Mouse (Mus musculus) CH12.LX (cell line): ENCODE data around the gene Zdhhc18.

Experiments
- CTCF ChIP-seq, 2 experiments: IDR thresholded peaks in 1 of 2; conservative IDR thresholded peaks in 1 of 2; 2 replicates each; pipeline ENCODE4 v1.5.1; 2011 to 2012; ENCODE audit warnings: low read depth in 2 of 2, low read length in 2 of 2, improper control_type of control experiment in 1 of 2, inconsistent platforms in 1 of 2, mild to moderate bottlenecking in 1 of 2, moderate library complexity in 1 of 2
- HCFC1 ChIP-seq: IDR thresholded peaks from 2 replicates; pipeline ENCODE4 v1.6.1; 2012; ENCODE audit warnings: low read depth, mild to moderate bottlenecking, inconsistent platforms, low read length, improper control_type of control experiment
- MAZ ChIP-seq: IDR thresholded peaks from 2 replicates; pipeline ENCODE4 v1.6.1; 2012; ENCODE audit warnings: low read depth, mild to moderate bottlenecking, inconsistent platforms, low read length, improper control_type of control experiment, moderate library complexity
- MXI1 ChIP-seq: IDR thresholded peaks from 2 replicates; pipeline ENCODE4 v1.6.1; 2011; ENCODE audit warnings: mild to moderate bottlenecking, low read depth, low read length, improper control_type of control experiment
- MYC ChIP-seq: IDR thresholded peaks from 2 replicates; pipeline ENCODE4 v1.6.1; 2011; ENCODE audit warnings: low read depth, mild to moderate bottlenecking, improper control_type of control experiment, low read length
- NRF1 ChIP-seq: IDR thresholded peaks from 2 replicates; pipeline ENCODE4 v1.6.1; 2014; ENCODE audit warnings: low read depth, mild to moderate bottlenecking, inconsistent platforms, low read length, improper control_type of control experiment, moderate library complexity
- POLR2A ChIP-seq: IDR thresholded peaks from 2 replicates; pipeline ENCODE4 v1.6.1; 2011; ENCODE audit warnings: low read depth, mild to moderate bottlenecking, improper control_type of control experiment, low read length
- TCF12 ChIP-seq: IDR thresholded peaks from 2 replicates; pipeline ENCODE4 v1.6.1; 2014; ENCODE audit warnings: low read depth, mild to moderate bottlenecking, inconsistent platforms, low read length, improper control_type of control experiment
- ZC3H11A ChIP-seq: IDR thresholded peaks from 2 replicates; pipeline ENCODE4 v1.6.1; 2012; ENCODE audit warnings: low read depth, mild to moderate bottlenecking, inconsistent platforms, low read length, improper control_type of control experiment
- ZNF384 ChIP-seq: IDR thresholded peaks from 2 replicates; pipeline ENCODE4 v1.6.1; 2012; ENCODE audit warnings: low read depth, low read length, improper control_type of control experiment, inconsistent platforms

- TF ChIP-seq MAZ (no peak), MXI1 (no peak), CTCF (conservative IDR thresholded peaks at IDR 0.05 in 1 of 2, IDR thresholded peaks at IDR 0.05 in 1 of 2; ENCODE audit: low read depth in 2 of 2, low read length in 2 of 2) (no peak), POLR2A (0 out of 2 replicates have a peak, but pooled peaks have one; percentile 30), HCFC1 (no peak), MYC (no peak), TCF12 (no peak), ZC3H11A (no peak), NRF1 (no peak), ZNF384 (no peak)
Observed at GRCm38 (mm10) chr4:133595538-133595937, 54.4 kb downstream of the Zdhhc18 start.
